Mouse (Mus musculus): ENCODE results near the gene Lrp1. TPM values are rescaled to one million over a fixed set of nuclear protein-coding genes. Genes with fewer than 3 reads are reported as not detected.

Gene Lrp1
- polyA plus RNA-seq, 1 experiment = 404 TPM

DNA sequence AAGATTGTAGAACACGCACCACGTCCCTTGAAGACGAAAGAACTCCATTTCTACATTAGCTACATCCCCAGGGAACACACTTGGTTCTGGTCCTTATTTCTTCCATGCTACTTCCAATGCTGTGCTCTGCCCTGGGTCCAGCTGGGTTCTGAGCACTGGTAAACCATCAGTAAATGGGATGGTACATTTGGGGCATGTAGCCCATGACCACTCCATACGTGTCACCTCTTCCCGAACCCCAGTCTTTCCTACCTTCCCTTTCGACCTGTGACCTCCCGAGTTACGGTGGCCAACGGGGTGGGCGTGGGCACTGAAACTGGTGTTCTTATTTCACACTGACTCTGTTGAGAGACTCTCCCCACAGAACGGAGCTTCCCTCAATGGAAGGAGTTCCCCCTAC lies 21.7 kb downstream of the Lrp1 start:
- H3K4me3 ChIP-seq (ENCODE audit: insufficient read depth, low read depth, low read length) = no peak overlapping the region
- WGBS = 88% methylated on average over 11 of the region's 11 CpGs
- TF ChIP-seq POLR2A (IDR thresholded peaks at IDR 0.05; ENCODE audit: insufficient read depth, low read depth, low read length) = no peak
- no peak for TF ChIP-seq CTCF (IDR thresholded peaks at IDR 0.05; ENCODE audit: insufficient read depth, low read depth, low read length)
- H3K27ac ChIP-seq (ENCODE audit: insufficient read depth, low read depth, low read length) = peak overlapping the region; percentile 59
- peaks cover 59% of the 10 kb centered on the region for H3K4me1 ChIP-seq (ENCODE audit: control insufficient read depth, insufficient read depth, low read length)

DNA sequence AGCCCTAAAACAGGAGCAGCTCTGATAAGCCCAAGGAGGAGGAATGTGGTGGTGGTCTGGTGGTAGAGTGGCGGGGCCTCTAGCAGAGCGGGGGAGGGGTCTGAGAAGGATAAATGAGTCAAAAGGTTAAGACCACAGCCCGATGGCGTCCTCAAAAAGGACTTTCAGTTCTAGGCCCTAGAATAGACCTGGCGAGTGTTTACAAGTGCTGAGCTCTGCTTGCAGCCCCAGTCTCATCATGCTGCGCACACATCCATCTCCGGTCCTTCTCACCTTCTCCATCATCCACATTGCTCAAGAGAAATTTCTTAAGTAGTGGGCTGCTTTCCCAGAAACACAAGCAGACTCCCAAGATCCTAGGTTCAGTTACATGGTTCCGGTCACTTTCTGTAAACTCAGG lies 22.3 kb downstream of the Lrp1 start:
- no peak for TF ChIP-seq POLR2A (IDR thresholded peaks at IDR 0.05; ENCODE audit: insufficient read depth, low read depth, low read length)
- no peak for TF ChIP-seq CTCF (IDR thresholded peaks at IDR 0.05; ENCODE audit: insufficient read depth, low read depth, low read length)
- 79% methylated on average over 8 of the region's 8 CpGs for WGBS
- peaks cover 53% of the 10 kb centered on the region for H3K4me1 ChIP-seq (ENCODE audit: control insufficient read depth, insufficient read depth, low read length)
- H3K27ac ChIP-seq (ENCODE audit: insufficient read depth, low read depth, low read length) = no peak overlapping the region
- H3K4me3 ChIP-seq (ENCODE audit: insufficient read depth, low read depth, low read length) = no peak overlapping the region

DNA sequence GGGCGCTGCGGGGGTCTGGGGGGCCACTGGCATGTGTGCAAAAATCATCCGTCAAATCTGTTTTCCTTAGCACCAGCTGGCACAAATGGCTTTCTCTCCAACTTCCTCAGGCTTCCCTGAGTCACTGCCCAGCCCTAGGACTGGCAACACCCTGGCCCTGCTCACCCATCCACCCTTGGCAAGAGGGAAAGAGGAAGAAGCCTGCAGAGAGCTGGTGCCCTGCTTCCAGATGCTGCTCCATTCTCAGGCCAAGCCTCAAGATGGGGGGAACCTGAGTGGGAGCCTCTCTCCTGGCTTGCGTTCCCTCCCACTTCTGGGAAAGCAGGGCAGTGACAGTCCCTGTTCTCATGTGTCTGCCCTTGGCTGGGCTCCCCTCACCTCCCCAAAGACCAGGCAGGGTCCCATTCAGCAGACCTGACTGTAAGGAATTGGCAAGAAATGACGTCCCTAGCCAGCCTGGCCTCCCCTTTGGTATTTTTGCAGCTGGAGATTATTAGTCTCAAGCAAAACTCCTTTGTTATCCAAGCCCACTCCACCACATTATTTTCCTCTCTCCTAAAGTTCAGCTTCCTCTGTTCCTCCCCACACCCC lies 23.5 kb downstream of the Lrp1 start:
- Histone ChIP-seq H3K27ac (ENCODE audit: insufficient read depth, low read depth, low read length) (peak overlapping the region; percentile 62), H3K4me1 (ENCODE audit: control insufficient read depth, insufficient read depth, low read length) (peaks cover 50% of the 10 kb centered on the region)

GRCm38 (mm10) chr10:127596321-127596941 lies 24.5 kb downstream of the Lrp1 start:
- TF ChIP-seq POLR2A (IDR thresholded peaks at IDR 0.05; ENCODE audit: insufficient read depth, low read depth, low read length) (no peak), CTCF (IDR thresholded peaks at IDR 0.05; ENCODE audit: insufficient read depth, low read depth, low read length) (no peak)
- WGBS = 40% methylated on average over 7 of the region's 7 CpGs
- Histone ChIP-seq H3K4me3 (ENCODE audit: insufficient read depth, low read depth, low read length) (no peak overlapping the region), H3K4me1 (ENCODE audit: control insufficient read depth, insufficient read depth, low read length) (peaks cover 55% of the 10 kb centered on the region), H3K27ac (ENCODE audit: insufficient read depth, low read depth, low read length) (peak overlapping the region; percentile 62)

More for the DNA sequence above, 23.5 kb downstream of the Lrp1 start:
- no peak overlapping the region for H3K4me3 ChIP-seq (ENCODE audit: insufficient read depth, low read depth, low read length)
- 30% methylated on average over 5 of the region's 5 CpGs for WGBS
- TF ChIP-seq POLR2A (IDR thresholded peaks at IDR 0.05; ENCODE audit: insufficient read depth, low read depth, low read length) (no peak), CTCF (IDR thresholded peaks at IDR 0.05; ENCODE audit: insufficient read depth, low read depth, low read length) (no peak)

DNA sequence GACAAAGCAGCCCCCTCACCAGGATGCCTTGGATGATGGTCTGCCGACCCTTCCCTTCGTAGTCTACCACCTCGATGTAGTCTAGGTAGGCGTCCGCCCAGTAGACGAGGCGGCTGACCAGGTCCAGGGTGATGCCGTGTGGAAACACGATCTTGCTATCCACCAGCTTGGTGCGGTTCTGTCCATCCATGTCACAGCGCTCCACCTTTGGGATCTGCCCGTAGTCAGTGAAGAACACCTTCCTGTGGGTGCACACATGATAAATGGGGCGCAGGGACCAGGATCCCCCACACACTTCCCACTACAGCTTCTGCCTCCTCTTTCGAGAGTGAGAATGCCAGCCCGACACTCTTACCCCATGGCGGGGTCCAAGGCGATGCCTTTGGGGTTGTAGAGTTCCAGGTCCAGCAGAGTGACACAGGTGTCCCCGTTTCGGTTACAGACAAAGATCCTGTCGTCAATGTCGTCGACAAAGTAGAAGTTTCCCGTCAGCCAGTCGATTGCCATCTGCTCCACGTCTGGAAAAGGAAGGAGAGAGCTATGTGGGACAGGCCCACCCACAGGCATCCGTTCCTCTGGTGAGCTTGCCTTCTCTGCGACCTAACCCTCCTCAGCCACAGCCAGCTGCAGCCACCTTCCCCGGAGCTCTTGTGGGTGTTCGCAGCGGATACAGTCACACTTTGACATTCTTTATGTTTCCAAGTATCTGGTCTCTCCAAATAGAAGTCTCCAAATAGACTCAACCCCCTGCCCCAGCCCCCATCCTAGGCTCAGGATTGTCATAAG lies 25.8 kb downstream of the Lrp1 start:
- 76% methylated on average over 30 of the region's 30 CpGs for WGBS
- Histone ChIP-seq H3K4me3 (ENCODE audit: insufficient read depth, low read depth, low read length) (no peak overlapping the region), H3K4me1 (ENCODE audit: control insufficient read depth, insufficient read depth, low read length) (peaks cover 48% of the 10 kb centered on the region), H3K27ac (ENCODE audit: insufficient read depth, low read depth, low read length) (peak overlapping the region; percentile 44; the same call in 1 of the 2 replicates)
- TF ChIP-seq POLR2A (IDR thresholded peaks at IDR 0.05; ENCODE audit: insufficient read depth, low read depth, low read length) = no peak
- TF ChIP-seq CTCF (IDR thresholded peaks at IDR 0.05; ENCODE audit: insufficient read depth, low read depth, low read length) = no peak

GRCm38 (mm10) chr10:127594405-127594804 lies 26.5 kb downstream of the Lrp1 start:
- Histone ChIP-seq H3K4me1 (ENCODE audit: control insufficient read depth, insufficient read depth, low read length) (peaks cover 42% of the 10 kb centered on the region), H3K27ac (ENCODE audit: insufficient read depth, low read depth, low read length) (no peak overlapping the region), H3K4me3 (ENCODE audit: insufficient read depth, low read depth, low read length) (no peak overlapping the region)
- 67% methylated on average over 8 of the region's 8 CpGs for WGBS
- TF ChIP-seq CTCF (IDR thresholded peaks at IDR 0.05; ENCODE audit: insufficient read depth, low read depth, low read length) = no peak

- TF ChIP-seq CTCF (IDR thresholded peaks at IDR 0.05; ENCODE audit: insufficient read depth, low read depth, low read length) (no peak), POLR2A (IDR thresholded peaks at IDR 0.05; ENCODE audit: insufficient read depth, low read depth, low read length) (no peak)
- 90% methylated on average over 13 of the region's 13 CpGs for WGBS
- no peak overlapping the region for H3K4me3 ChIP-seq (ENCODE audit: insufficient read depth, low read depth, low read length)
Measured at GRCm38 (mm10) chr10:127592850-127593249, 28.1 kb downstream of the Lrp1 start.

GRCm38 (mm10) chr10:127592423-127592822 lies 28.5 kb downstream of the Lrp1 start:
- Histone ChIP-seq H3K4me3 (ENCODE audit: insufficient read depth, low read depth, low read length) (no peak overlapping the region), H3K4me1 (ENCODE audit: control insufficient read depth, insufficient read depth, low read length) (peaks cover 39% of the 10 kb centered on the region), H3K27ac (ENCODE audit: insufficient read depth, low read depth, low read length) (no peak overlapping the region)
- WGBS = 75% methylated on average over 7 of the region's 7 CpGs
- TF ChIP-seq CTCF (IDR thresholded peaks at IDR 0.05; ENCODE audit: insufficient read depth, low read depth, low read length) = no peak
- TF ChIP-seq POLR2A (IDR thresholded peaks at IDR 0.05; ENCODE audit: insufficient read depth, low read depth, low read length) = no peak

More at GRCm38 (mm10) chr10:127592850-127593249, 28.1 kb downstream of the Lrp1 start:
- Histone ChIP-seq H3K27ac (ENCODE audit: insufficient read depth, low read depth, low read length) (no peak overlapping the region), H3K4me1 (ENCODE audit: control insufficient read depth, insufficient read depth, low read length) (peaks cover 41% of the 10 kb centered on the region)

DNA sequence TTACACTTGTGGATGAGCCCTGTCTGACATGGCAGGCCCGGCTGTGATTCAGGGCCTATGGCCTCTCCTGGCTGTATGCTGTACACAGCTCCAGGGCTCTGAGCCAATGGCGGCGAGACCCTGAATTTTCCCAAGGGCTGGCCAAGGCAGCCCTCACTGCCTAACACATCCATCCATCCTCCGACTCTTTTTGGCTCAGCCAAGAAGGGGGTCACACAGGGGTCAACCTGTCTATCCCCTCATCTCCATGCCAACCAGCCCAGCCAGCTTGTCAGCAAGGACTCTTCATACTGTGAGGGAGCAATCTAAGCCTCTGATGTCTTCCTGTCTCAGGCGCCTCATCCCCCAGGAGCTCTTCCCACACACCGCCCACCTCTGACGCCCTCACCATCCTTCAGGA lies 29.4 kb downstream of the Lrp1 start:
- H3K4me3 ChIP-seq (ENCODE audit: insufficient read depth, low read depth, low read length) = no peak overlapping the region
- peaks cover 30% of the 10 kb centered on the region for H3K4me1 ChIP-seq (ENCODE audit: control insufficient read depth, insufficient read depth, low read length)
- no peak overlapping the region for H3K27ac ChIP-seq (ENCODE audit: insufficient read depth, low read depth, low read length)
- TF ChIP-seq CTCF (IDR thresholded peaks at IDR 0.05; ENCODE audit: insufficient read depth, low read depth, low read length) = no peak
- TF ChIP-seq POLR2A (IDR thresholded peaks at IDR 0.05; ENCODE audit: insufficient read depth, low read depth, low read length) = no peak
- WGBS = 43% methylated on average over 7 of the region's 7 CpGs
